Mouse (Mus musculus): Measurements from ENCODE around the gene Cbfa2t3. TPM values are rescaled to one million over a fixed set of nuclear protein-coding genes. Genes with fewer than 3 reads are reported as not detected.

The Cbfa2t3 gene
- polyA plus RNA-seq, 1 experiment from 2014 or later, result 13.2 TPM

DNA sequence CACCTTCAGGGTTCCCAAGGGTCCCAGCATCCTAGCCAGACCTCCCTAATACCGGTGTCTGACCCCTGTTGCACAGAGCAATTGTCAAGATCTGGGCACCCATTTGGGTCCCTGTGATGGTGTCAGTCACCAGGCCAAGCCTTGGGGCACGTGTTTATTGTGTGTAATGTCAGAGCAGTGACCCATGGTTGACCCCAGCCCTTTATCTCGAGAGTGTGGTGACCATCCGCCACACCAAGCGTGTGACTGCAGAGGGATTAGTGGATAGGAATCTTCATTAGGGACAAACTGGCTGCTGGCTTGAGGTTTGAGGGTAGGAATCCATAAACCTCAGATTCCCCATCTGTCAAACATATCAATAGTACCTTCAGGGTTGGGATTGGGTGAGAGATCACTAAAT is 29.5 kb downstream of the Cbfa2t3 start:
- H3K27me3 ChIP-seq, result no peaks in the 10 kb centered on the region; the same call in 1 of the 2 replicates
- ATAC-seq (replicated peaks), result no peak

DNA sequence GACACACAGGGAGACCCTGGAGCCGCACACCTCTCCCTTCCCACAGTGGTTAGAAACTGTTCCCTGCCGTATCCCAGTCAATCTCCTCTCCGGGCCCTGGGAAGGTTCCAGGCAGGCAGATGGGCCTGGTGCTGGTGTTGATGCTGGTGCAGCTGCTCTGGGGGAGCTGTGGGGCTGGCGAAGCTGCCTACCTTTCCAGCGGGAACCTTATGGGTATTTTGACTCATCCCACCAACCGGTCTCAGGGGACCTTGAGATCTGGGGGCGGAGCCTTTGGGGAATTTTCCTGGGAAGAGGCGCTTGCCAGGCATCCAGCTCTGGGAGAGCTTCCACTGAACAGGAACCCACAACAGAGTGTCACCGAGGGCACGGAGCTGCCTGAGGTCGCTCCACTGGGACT is 31.1 kb downstream of the Cbfa2t3 start:
- H3K4me2 ChIP-seq (replicated peaks), result no peak overlapping the region
- no peaks in the 10 kb centered on the region for H3K9me3 ChIP-seq
- H3K36me3 ChIP-seq, result no peaks in the 10 kb centered on the region
- no peaks in the 10 kb centered on the region; the same call in 1 of the 2 replicates for H3K27me3 ChIP-seq
- H3K9ac ChIP-seq (replicated peaks), result no peak overlapping the region
- WGBS, result 64% methylated on average over 11 of the region's 11 CpGs
- H3K27ac ChIP-seq (replicated peaks), result no peak overlapping the region
- H3K4me1 ChIP-seq, result peaks cover 72% of the 10 kb centered on the region
- H3K4me3 ChIP-seq, result no peak overlapping the region
- no peak for ATAC-seq (replicated peaks)

More for the DNA sequence above, 29.5 kb downstream of the Cbfa2t3 start:
- WGBS, result 21% methylated on average over 5 of the region's 5 CpGs
- H3K27ac ChIP-seq (replicated peaks), result no peak overlapping the region
- H3K36me3 ChIP-seq, result no peaks in the 10 kb centered on the region
- no peaks in the 10 kb centered on the region for H3K9me3 ChIP-seq
- H3K9ac ChIP-seq (replicated peaks), result no peak overlapping the region
- no peak overlapping the region for H3K4me2 ChIP-seq (replicated peaks)
- no peak overlapping the region for H3K4me3 ChIP-seq
- H3K4me1 ChIP-seq, result peaks cover 64% of the 10 kb centered on the region

DNA sequence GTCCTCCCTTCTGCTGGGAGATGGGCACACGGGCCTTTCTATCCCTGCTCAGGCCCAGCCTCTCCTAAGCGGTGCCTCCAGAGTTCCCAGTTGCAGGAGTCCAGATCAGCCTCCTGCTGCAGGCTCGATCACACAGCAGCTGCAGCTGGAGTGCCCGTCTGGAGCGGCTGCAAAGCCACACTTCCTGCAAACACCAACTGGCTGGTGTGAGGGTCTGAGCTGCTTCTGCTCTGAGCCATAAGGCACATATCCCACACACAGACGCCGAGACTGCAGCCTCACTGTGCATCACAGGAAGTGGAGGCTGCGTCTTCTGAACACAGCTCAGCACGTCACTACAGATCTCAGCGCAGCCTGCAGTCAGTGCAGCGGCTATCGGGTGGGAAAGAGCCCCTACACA is 32.1 kb downstream of the Cbfa2t3 start:
- 51% methylated on average over 12 of the region's 12 CpGs for WGBS

DNA sequence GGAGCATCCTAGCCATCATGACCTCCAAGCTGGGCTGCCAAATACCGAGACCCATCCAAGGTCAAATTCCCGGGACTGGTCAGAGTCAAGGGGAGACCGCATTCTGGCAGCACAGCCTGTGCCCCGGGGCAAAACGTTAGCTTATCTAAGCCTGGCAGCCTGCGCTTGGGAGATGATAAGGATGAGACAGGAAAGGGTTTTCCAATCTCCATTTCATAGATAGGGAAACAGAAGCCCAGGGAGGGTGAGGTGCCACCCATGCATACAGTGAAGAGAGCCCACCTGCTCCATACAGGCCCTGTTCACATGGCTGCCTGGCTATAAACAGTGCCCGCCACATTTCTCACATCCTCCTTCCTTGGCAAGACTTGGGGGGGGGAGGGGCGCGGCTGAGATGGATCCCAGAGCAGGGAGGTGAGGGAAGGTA is 32.6 kb downstream of the Cbfa2t3 start:
- Histone ChIP-seq H3K4me1 (peaks cover 84% of the 10 kb centered on the region), H3K4me2 (replicated peaks) (0 out of 2 replicates have a peak overlapping the region, but pooled peaks have one; percentile 1), H3K27me3 (no peaks in the 10 kb centered on the region; the same call in 1 of the 2 replicates), H3K9me3 (no peaks in the 10 kb centered on the region), H3K27ac (replicated peaks) (peak overlapping the region; percentile 65), H3K4me3 (no peak overlapping the region), H3K9ac (replicated peaks) (no peak overlapping the region), H3K36me3 (no peaks in the 10 kb centered on the region)
- ATAC-seq (replicated peaks), result peak; percentile 30
- WGBS, result 51% methylated on average over 9 of the region's 9 CpGs

More for the DNA sequence above, 32.1 kb downstream of the Cbfa2t3 start:
- no peaks in the 10 kb centered on the region for H3K36me3 ChIP-seq
- peak overlapping the region; percentile 65 for H3K27ac ChIP-seq (replicated peaks)
- H3K9ac ChIP-seq (replicated peaks), result no peak overlapping the region
- ATAC-seq (replicated peaks), result peak; percentile 4; the same call in 1 of the 2 replicates
- 0 out of 2 replicates have a peak overlapping the region, but pooled peaks have one; percentile 1 for H3K4me2 ChIP-seq (replicated peaks)
- no peaks in the 10 kb centered on the region; the same call in 1 of the 2 replicates for H3K27me3 ChIP-seq
- H3K4me3 ChIP-seq, result no peak overlapping the region
- no peaks in the 10 kb centered on the region for H3K9me3 ChIP-seq
- peaks cover 82% of the 10 kb centered on the region for H3K4me1 ChIP-seq

DNA sequence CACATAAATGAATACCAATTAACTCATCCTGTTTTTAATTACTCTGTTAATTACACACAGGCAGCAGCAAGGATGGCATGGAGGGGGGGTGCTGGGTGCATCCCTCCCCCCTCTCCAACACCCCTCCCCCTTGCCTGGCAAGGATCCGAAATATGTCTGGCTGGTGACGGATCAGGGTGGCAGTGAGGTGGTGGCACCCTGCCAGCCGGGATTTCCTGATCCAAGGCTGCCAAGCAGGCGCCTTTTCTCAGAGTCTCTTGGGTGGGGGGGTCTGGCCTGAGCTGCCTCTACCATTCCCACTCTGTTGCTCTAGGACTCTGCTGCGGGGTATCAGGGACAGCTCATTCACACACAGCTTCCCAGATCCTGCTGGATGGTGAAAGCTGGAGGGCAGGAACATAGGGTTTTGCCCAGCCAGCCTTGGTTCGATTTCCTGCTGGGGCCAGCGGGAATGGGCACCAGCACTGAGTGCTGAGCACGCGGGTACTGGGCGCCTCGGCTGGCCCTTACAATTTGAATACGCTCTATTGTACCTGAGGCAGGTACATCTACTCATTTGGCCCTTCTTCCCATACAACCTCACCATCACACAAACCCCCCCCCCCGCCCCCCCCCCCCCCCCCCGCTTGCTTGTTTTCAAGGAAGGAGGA is 33.1 kb downstream of the Cbfa2t3 start:
- Histone ChIP-seq H3K4me1 (peaks cover 84% of the 10 kb centered on the region), H3K27me3 (no peaks in the 10 kb centered on the region; the same call in 1 of the 2 replicates), H3K9ac (replicated peaks) (no peak overlapping the region), H3K27ac (replicated peaks) (peak overlapping the region; percentile 73), H3K9me3 (no peaks in the 10 kb centered on the region), H3K36me3 (no peaks in the 10 kb centered on the region), H3K4me3 (no peak overlapping the region), H3K4me2 (replicated peaks) (peak overlapping the region; percentile 29)
- peak; percentile 76 for ATAC-seq (replicated peaks)
- 44% methylated on average over 12 of the region's 14 CpGs for WGBS

DNA sequence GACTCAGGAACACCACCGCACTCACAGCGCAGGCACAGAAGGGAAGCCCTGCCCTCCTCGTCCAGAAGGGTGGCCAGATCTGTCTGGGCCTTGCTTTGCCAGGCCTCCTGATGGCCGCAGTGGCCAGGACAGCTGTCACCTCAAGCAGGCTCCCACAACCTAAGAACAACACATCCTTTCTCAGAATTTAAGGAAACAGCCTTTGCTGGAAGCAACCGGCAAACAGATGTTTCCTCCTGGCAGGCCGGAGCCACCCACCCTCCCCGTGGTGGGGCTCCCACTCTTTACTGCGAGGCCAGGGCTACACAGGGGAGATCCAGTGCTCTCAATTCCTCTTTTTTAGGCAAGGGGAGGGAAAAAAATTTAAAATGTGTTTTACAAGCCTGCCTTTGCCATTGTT is 33.7 kb downstream of the Cbfa2t3 start:
- ATAC-seq (replicated peaks), result peak; percentile 65
- Histone ChIP-seq H3K4me3 (no peak overlapping the region), H3K36me3 (no peaks in the 10 kb centered on the region), H3K4me2 (replicated peaks) (peak overlapping the region; percentile 29), H3K27ac (replicated peaks) (peak overlapping the region; percentile 73), H3K9me3 (no peaks in the 10 kb centered on the region), H3K27me3 (no peaks in the 10 kb centered on the region), H3K4me1 (peaks cover 81% of the 10 kb centered on the region), H3K9ac (replicated peaks) (no peak overlapping the region)
- 25% methylated on average over 8 of the region's 8 CpGs for WGBS

DNA sequence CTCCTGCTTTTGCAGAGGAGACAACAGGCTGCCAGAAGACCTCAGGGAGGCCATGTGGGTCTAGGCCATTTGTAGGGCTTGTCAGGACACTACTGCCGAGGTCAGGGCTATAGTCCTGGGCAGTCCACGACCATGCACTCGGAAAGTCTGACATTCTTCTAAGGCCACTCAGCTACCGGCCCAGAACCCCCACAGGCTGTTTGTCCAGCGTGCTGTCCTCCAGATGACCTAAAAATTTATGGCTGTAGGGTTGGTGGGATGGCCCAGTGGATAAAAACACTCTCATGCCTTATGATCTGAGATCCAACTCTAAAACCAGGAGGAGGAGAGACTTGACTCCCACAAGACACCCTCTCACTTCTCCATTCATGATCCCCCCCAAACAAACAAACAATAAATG is 35.2 kb downstream of the Cbfa2t3 start:
- peaks cover 76% of the 10 kb centered on the region for H3K4me1 ChIP-seq
- ATAC-seq (replicated peaks), result no peak
- no peak overlapping the region for H3K4me3 ChIP-seq
- H3K9ac ChIP-seq (replicated peaks), result no peak overlapping the region
- H3K9me3 ChIP-seq, result no peaks in the 10 kb centered on the region
- no peaks in the 10 kb centered on the region for H3K27me3 ChIP-seq
- no peak overlapping the region for H3K4me2 ChIP-seq (replicated peaks)
- H3K36me3 ChIP-seq, result no peaks in the 10 kb centered on the region
- no peak overlapping the region for H3K27ac ChIP-seq (replicated peaks)
- WGBS, result 86% methylated on average over 5 of the region's 5 CpGs

DNA sequence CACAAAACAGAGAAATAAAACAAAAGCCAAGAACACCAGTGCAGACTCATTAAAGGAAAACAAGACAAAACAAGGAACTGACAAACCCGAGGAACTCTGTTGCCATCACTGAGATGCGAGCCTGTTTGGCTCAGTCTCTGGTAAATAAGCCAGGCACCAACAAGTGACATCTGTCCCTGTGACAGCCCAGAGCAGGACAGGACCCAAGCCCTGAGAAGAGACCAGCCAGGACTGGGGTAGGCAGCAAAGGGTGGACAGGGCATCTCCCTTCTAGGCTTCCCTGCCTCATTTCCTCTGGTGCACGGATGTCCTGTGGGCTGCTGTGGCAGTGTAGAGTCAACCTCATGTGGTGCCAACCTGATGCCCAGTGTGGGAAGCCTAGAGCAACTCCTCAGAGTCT is 35.8 kb downstream of the Cbfa2t3 start:
- Histone ChIP-seq H3K9me3 (no peaks in the 10 kb centered on the region), H3K4me3 (no peak overlapping the region), H3K4me1 (peaks cover 75% of the 10 kb centered on the region), H3K27me3 (no peaks in the 10 kb centered on the region), H3K36me3 (no peaks in the 10 kb centered on the region), H3K4me2 (replicated peaks) (no peak overlapping the region), H3K27ac (replicated peaks) (no peak overlapping the region), H3K9ac (replicated peaks) (no peak overlapping the region)
- WGBS, result 62% methylated on average over 3 of the region's 3 CpGs
- ATAC-seq (replicated peaks), result no peak

DNA sequence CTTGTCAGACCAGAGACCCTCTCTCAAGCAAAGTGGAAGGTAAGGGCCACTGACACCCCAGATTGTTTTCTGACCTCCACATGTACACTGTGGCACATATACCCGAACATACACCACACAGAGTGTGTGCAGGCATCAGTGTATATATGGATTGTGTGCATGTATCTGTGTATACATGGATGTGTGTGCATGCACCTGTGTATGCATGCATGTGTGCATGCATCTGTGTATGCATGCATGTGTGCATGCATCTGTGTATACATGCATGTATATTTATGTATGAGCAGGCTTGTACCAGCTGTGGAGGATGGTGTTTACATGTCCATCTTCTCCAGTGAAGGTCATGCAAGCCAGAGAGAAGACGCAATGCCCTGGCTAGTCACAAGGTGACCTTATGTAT is 37.0 kb downstream of the Cbfa2t3 start:
- Histone ChIP-seq H3K4me2 (replicated peaks) (no peak overlapping the region), H3K9ac (replicated peaks) (no peak overlapping the region), H3K36me3 (no peaks in the 10 kb centered on the region), H3K27ac (replicated peaks) (no peak overlapping the region), H3K4me1 (peaks cover 63% of the 10 kb centered on the region), H3K27me3 (no peaks in the 10 kb centered on the region), H3K4me3 (no peak overlapping the region), H3K9me3 (no peaks in the 10 kb centered on the region)
- ATAC-seq (replicated peaks), result no peak
- 87% methylated on average over 2 of the region's 2 CpGs for WGBS

DNA sequence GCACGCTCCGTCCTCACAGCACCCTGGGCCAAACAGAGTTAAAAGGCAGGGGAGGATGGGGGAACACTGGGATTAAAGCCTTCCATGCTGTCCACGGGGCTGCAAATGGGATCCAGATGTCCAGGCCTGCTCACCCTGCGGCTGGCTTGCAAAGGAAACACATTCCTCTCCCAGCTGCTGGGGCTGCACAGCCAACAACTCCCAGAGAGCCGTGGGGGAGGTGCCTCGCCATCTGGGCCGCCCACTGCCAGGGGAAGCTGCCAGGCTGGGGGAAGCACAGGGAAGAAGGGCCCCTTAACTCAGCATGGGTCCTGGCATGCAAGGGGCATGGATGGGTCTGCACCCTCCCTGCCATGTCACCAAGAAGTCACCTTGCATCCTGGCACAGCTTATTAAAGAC is 37.8 kb downstream of the Cbfa2t3 start:
- no peak for ATAC-seq (replicated peaks)
- WGBS, result 39% methylated on average over 7 of the region's 7 CpGs
- H3K9me3 ChIP-seq, result no peaks in the 10 kb centered on the region
- H3K27ac ChIP-seq (replicated peaks), result 0 out of 2 replicates have a peak overlapping the region, but pooled peaks have one; percentile 11
- no peak overlapping the region for H3K9ac ChIP-seq (replicated peaks)
- H3K36me3 ChIP-seq, result no peaks in the 10 kb centered on the region
- H3K4me2 ChIP-seq (replicated peaks), result no peak overlapping the region
- H3K27me3 ChIP-seq, result no peaks in the 10 kb centered on the region
- no peak overlapping the region for H3K4me3 ChIP-seq
- peaks cover 55% of the 10 kb centered on the region for H3K4me1 ChIP-seq

DNA sequence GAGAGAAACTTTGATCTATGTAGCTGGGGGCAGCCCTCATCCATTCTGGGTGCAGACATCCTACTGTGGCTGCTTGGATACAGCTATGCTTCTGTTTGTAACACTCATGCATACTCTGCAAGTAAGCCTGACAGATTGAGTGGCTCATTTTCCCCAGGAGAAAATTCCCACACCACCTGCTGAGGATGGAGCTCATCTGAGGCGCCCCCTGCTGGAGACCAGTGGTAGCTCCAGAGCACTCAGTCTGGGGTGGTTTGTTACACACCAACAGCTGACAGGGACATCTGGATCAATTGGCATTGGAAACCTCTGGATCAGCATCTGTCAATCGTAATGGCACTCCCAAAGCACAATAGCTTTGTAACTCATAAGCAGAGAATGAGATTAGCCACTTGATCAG is 38.9 kb downstream of the Cbfa2t3 start:
- Histone ChIP-seq H3K27me3 (no peaks in the 10 kb centered on the region), H3K36me3 (no peaks in the 10 kb centered on the region), H3K9ac (replicated peaks) (no peak overlapping the region), H3K4me3 (no peak overlapping the region), H3K4me1 (peaks cover 44% of the 10 kb centered on the region), H3K27ac (replicated peaks) (no peak overlapping the region), H3K9me3 (no peaks in the 10 kb centered on the region), H3K4me2 (replicated peaks) (no peak overlapping the region)
- 69% methylated on average over 2 of the region's 2 CpGs for WGBS
- no peak for ATAC-seq (replicated peaks)

DNA sequence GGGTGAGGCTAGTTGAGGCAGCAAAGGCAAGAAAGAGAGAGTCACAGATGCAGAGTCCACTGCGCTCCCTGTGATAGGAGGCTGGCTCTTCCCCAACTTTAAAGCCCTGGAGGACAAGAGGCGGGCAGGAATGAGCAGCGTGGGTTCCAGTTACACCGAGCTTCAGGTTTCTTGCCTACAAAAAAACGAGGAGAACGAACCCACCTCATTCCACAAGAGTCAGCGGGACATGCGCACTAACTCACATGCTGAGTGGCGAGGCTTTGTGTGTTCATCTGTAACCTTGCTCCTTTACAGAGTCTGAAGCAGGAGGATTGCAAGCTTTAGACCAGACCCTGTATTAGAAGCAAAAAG is 40.1 kb downstream of the Cbfa2t3 start:
- Histone ChIP-seq H3K4me2 (replicated peaks) (no peak overlapping the region), H3K4me3 (no peak overlapping the region), H3K9me3 (no peaks in the 10 kb centered on the region), H3K27me3 (no peaks in the 10 kb centered on the region), H3K36me3 (no peaks in the 10 kb centered on the region), H3K4me1 (peaks cover 32% of the 10 kb centered on the region), H3K9ac (replicated peaks) (no peak overlapping the region), H3K27ac (replicated peaks) (no peak overlapping the region)
- no peak for ATAC-seq (replicated peaks)
- WGBS, result 74% methylated on average over 9 of the region's 9 CpGs
